Mouse (Mus musculus): Measurements from ENCODE around the gene Ccdc148. TPM values are rescaled to one million over a fixed set of nuclear protein-coding genes. Genes with fewer than 3 reads are reported as not detected.

Gene Ccdc148
- polyA plus RNA-seq, 1 experiment from 2014 or later, result 1.2 TPM

DNA sequence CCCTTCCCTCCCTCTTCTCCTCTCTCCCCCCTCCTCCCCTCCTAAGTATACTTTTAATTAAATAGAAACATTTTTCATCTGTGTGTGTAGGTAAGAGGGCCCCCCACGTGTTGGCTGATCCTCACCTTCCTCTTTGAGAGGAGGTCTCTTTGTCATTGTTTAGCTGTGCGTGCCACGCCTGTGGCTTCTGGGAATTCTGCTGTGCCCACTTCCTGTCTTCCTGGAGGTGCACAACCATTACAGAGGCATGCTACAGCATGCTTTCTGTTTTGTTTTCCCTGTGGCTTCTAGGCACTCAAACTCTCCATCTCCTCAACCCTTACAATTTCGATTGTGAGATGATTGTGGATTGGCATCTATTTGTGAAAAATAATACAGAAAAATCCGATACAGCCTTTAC lies 11.1 kb upstream of the Ccdc148 start:
- no peaks in the 10 kb centered on the region for H3K4me1 ChIP-seq (replicated peaks)
- H3K4me3 ChIP-seq, result no peak overlapping the region
- H3K27ac ChIP-seq, result no peak overlapping the region
- H3K9me3 ChIP-seq, result no peaks in the 10 kb centered on the region
- H3K27me3 ChIP-seq (ENCODE audit: insufficient read depth, poor library complexity, severe bottlenecking), result no peaks in the 10 kb centered on the region
- peaks cover 8% of the 10 kb centered on the region; the same call in 1 of the 2 replicates for H3K36me3 ChIP-seq
- no peak for DNase-seq (ENCODE audit: low spot score)
- 83% methylated on average over 5 of the region's 5 CpGs for WGBS

DNA sequence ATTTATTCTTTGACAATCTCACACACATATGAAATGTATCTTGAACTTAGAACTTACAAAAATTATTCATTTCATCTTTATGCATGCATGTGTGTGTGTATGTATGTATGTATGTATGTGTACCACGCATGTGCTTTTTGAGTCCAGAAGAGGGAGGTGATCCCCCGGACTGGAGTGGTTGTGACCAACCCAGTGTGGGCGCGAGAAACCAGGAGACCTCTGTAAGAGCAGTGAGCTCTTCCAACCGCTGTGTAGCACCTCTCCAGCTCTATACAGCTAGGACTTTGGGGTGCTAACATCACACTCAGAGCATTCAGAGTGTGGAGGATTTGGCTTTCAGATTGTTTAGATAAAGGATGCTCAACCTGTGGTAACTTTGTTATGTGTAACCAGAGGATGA lies 10.1 kb upstream of the Ccdc148 start:
- no peaks in the 10 kb centered on the region for H3K9me3 ChIP-seq
- no peaks in the 10 kb centered on the region for H3K4me1 ChIP-seq (replicated peaks)
- no peaks in the 10 kb centered on the region for H3K27me3 ChIP-seq (ENCODE audit: insufficient read depth, poor library complexity, severe bottlenecking)
- 97% methylated on average over 5 of the region's 5 CpGs for WGBS
- peaks cover 8% of the 10 kb centered on the region; the same call in 1 of the 2 replicates for H3K36me3 ChIP-seq
- no peak for DNase-seq (ENCODE audit: low spot score)
- no peak overlapping the region for H3K27ac ChIP-seq
- no peak overlapping the region for H3K4me3 ChIP-seq

DNA sequence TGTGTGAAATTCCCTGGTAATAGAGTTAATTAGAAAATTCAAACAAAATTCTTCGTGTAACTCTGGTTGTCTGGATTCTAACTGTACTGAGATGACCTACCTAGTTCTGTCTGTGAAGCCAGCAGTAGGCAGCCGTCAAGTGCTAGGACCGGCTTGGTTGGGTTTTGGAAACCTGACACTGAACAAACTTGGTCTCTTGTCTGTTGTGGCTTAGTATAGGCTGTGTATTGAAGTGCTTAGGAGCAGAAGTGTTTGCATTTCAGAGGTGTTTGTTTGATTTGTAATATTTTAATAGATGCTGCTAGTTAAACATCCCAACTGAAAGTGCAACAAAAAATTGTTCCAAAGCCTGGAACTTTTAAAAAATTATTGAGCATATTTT lies 9.7 kb upstream of the Ccdc148 start:
- 74% methylated on average over 3 of the region's 3 CpGs for WGBS
- Histone ChIP-seq H3K36me3 (peaks cover 8% of the 10 kb centered on the region; the same call in 1 of the 2 replicates), H3K4me1 (replicated peaks) (no peaks in the 10 kb centered on the region), H3K4me3 (no peak overlapping the region), H3K27me3 (ENCODE audit: insufficient read depth, poor library complexity, severe bottlenecking) (no peaks in the 10 kb centered on the region), H3K27ac (no peak overlapping the region), H3K9me3 (no peaks in the 10 kb centered on the region)
- DNase-seq (ENCODE audit: low spot score), result no peak

DNA sequence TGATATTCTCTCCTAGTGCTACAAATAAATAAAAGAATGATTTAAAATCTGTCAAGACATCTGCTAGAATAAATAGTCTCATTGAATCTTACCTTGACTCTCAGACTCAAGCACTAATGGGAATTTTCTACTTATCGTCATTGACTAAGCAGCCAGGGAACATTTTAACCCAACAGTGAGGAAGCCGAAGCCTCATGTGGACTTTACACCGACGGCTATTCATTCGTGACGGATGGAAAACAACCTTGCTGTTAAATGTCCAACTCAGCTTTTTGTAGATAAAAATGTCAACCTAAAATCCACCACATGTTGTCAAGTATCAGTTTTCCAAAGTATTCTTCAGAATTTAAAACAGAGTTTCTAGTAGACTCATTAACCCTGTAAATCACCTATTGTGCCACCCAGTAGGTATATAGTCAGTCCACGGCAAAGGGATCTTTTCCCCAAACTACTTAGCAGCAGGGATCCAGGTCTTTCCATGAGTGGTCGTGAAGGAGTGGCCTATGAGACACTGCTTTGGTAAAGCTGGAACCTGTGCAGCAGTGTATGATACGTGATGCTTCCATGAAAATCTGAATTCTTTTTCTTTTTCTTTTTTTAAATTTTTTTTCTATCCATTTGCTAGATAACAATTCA lies 9.2 kb upstream of the Ccdc148 start:
- WGBS, result 88% methylated on average over 9 of the region's 9 CpGs
- Histone ChIP-seq H3K36me3 (peaks cover 8% of the 10 kb centered on the region; the same call in 1 of the 2 replicates), H3K27ac (no peak overlapping the region), H3K4me1 (replicated peaks) (no peaks in the 10 kb centered on the region), H3K4me3 (no peak overlapping the region), H3K27me3 (ENCODE audit: insufficient read depth, poor library complexity, severe bottlenecking) (no peaks in the 10 kb centered on the region), H3K9me3 (no peaks in the 10 kb centered on the region)
- DNase-seq (ENCODE audit: low spot score), result no peak

DNA sequence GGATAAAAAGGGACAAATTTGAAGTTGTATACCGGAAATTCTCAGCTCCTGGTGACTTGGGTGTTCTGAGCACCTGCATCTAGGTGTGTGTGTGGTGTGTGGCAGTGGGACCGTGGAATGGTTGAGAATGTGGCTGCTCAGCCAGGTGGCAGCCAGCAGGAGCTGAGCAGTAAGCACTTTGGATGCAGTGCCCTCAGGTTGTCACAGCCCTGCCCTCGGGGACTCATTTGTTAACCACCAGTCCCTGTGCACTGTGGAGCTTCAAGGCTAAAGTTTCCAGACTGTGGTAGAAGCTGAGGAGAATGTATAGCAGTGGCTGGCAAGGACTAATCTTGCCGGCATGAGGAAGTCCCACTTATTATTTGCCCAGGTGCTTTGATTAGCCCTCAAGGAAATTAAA lies 7.3 kb upstream of the Ccdc148 start:
- Histone ChIP-seq H3K36me3 (peaks cover 3% of the 10 kb centered on the region; the same call in 1 of the 2 replicates), H3K27me3 (ENCODE audit: insufficient read depth, poor library complexity, severe bottlenecking) (no peaks in the 10 kb centered on the region), H3K4me3 (no peak overlapping the region), H3K27ac (no peak overlapping the region), H3K4me1 (replicated peaks) (peaks cover 9% of the 10 kb centered on the region), H3K9me3 (no peaks in the 10 kb centered on the region)
- 94% methylated on average over 4 of the region's 4 CpGs for WGBS
- no peak for DNase-seq (ENCODE audit: low spot score)

DNA sequence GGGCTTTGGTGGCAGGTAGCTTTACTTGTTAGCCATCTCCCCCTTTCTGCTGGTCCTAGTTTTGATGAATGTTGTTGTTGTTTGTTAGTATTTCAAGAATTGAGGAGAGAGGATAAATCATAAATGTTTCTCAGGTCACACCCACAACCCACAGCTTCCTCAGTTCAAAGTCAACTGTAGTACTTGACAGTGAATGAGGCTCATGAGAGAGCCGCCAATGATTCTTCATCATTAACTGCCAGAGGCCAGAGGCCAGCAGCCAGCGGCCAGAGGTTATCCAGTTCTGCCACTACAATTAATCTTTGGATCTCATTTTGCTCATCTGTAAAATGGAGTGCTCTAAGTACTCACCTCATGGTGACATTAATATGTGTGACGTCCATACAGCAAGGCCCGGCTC lies 6.5 kb upstream of the Ccdc148 start:
- Histone ChIP-seq H3K27me3 (ENCODE audit: insufficient read depth, poor library complexity, severe bottlenecking) (no peaks in the 10 kb centered on the region), H3K27ac (no peak overlapping the region)

DNA sequence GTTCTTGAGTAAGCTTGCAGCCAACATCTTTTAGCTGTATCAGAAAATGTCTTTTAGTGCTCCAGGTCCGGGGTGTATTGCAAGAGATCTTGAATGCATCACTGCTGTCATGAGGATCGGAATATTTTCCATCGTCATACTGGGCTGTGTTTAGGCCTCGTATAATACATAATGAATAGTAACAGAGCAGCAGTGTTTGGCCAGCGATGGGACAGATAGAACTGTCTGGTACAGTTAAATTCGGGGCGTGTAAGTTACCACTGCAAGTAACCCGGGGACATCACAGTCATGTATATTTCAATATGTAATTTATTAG lies 1.8 kb upstream of the Ccdc148 start:
- peaks cover 30% of the 10 kb centered on the region for H3K4me1 ChIP-seq (replicated peaks)
- no peaks in the 10 kb centered on the region for H3K9me3 ChIP-seq
- H3K4me3 ChIP-seq, result peak overlapping the region; percentile 93
- 47% methylated on average over 8 of the region's 8 CpGs for WGBS
- H3K27ac ChIP-seq, result no peak overlapping the region
- DNase-seq (ENCODE audit: low spot score), result no peak
- H3K36me3 ChIP-seq, result no peaks in the 10 kb centered on the region
- H3K27me3 ChIP-seq (ENCODE audit: insufficient read depth, poor library complexity, severe bottlenecking), result no peaks in the 10 kb centered on the region

More for the DNA sequence above, 6.5 kb upstream of the Ccdc148 start:
- H3K4me1 ChIP-seq (replicated peaks), result peaks cover 17% of the 10 kb centered on the region
- no peak for DNase-seq (ENCODE audit: low spot score)
- peaks cover 3% of the 10 kb centered on the region; the same call in 1 of the 2 replicates for H3K36me3 ChIP-seq
- WGBS, result 91% methylated on average over 4 of the region's 4 CpGs
- H3K4me3 ChIP-seq, result no peak overlapping the region
- no peaks in the 10 kb centered on the region for H3K9me3 ChIP-seq

DNA sequence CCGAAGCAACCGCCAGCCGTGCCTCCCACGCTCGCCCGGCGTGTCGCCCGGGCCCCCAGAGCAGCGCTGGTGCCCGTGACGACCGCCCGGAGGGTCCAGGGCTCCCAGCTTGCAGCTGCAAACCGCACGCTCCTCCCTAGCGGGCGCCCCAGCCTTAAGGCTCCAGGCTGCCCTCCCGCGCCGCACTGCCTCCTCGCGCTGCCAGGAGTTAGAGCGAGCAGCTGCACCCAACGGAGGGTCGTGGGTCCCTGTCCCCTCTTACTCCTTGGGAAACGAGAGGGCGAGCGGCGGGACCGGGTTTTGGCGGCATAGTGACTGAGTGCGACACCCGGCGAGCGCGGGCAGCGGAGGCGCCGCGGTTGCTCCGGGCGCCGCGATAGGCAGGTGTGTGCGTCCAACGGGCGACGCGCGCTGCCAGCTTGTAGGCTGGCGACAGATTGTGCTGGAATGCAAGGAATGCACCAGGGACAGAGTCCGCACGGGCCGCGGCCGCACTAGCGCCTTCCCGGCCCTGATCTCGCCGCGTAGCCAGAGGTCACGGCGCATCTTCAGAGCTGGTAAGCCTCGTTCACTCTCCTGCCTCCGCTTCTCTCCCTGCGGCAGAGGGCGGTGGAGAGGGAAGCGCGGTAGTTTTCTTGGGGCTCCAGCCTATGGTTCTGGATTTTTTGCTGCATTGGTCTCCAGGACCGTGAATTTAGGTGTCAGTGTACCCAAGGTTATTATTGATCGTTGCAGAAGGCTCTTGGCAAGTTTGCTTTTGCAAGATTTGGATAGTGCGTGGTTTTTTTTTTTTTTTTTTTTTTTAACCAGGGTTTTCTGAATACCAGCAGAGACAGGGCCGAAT lies 1.2 kb upstream of the Ccdc148 start:
- H3K4me1 ChIP-seq (replicated peaks), result peaks cover 30% of the 10 kb centered on the region
- H3K36me3 ChIP-seq, result no peaks in the 10 kb centered on the region
- DNase-seq (ENCODE audit: low spot score), result peak; percentile 76
- no peaks in the 10 kb centered on the region for H3K27me3 ChIP-seq (ENCODE audit: insufficient read depth, poor library complexity, severe bottlenecking)
- peak overlapping the region; percentile 95 for H3K27ac ChIP-seq
- WGBS, result under 1% methylated on average over 74 of the region's 74 CpGs
- H3K4me3 ChIP-seq, result peak overlapping the region; percentile 93
- no peaks in the 10 kb centered on the region for H3K9me3 ChIP-seq

DNA sequence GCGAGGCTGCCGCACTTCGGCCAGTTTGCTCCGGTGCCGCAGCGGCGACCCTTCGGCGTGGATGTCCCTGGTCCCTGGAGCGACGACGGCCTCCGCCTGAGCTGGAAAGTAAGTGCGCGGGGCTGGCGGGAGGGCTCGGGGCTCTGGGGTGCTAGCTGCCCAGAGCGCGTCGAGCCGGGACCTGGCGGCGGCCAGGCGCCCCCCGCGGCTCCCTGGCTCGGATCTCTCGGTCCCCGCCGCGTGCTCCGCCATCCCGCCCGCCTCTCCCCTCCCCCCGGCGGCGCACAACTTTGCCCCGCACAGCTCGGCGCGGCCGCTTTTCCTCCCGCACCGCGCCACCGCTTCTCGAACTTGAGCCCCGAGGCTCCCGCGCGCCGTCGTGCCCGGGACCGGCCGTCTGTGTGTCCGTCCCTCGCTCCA lies 548 bp upstream of the Ccdc148 start:
- Histone ChIP-seq H3K4me3 (peak overlapping the region; percentile 93), H3K4me1 (replicated peaks) (peaks cover 30% of the 10 kb centered on the region), H3K27ac (peak overlapping the region; percentile 95), H3K36me3 (no peaks in the 10 kb centered on the region), H3K27me3 (ENCODE audit: insufficient read depth, poor library complexity, severe bottlenecking) (no peaks in the 10 kb centered on the region), H3K9me3 (no peaks in the 10 kb centered on the region)
- DNase-seq (ENCODE audit: low spot score), result no peak
- WGBS, result under 1% methylated on average over 52 of the region's 58 CpGs

DNA sequence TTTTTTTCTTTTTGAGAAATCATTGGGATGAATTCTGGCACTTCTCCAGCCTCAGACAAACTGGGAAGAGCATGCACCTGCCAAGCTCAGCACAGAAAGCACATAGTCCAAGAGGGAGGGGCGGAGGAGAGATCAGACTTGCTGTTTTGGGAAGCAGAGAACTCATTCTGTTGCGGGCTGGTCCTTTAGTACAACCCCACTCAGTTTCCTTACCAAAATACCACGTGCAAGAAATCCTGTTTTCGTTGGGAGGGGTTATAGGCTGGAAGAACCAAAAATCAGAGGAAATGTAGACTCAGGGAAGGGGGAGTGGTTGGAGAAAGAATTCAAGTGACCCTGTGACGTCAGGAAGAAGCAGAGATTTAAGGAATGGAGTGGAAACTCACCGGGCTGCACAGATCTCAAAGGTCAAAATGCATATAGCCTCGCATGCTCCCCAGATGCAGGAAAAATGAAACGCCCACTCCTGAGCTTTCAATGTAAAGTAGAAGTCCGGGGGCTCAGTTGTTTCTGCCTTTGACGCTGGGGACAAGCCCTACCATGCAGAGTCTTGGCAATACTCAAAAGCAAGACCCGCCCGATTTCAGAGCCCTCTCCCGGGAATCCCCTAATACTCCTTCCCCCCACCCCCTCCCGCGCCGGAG lies 400 bp downstream of the Ccdc148 start:
- Histone ChIP-seq H3K27ac (peak overlapping the region; percentile 95), H3K4me1 (replicated peaks) (peaks cover 30% of the 10 kb centered on the region), H3K36me3 (no peaks in the 10 kb centered on the region), H3K27me3 (ENCODE audit: insufficient read depth, poor library complexity, severe bottlenecking) (no peaks in the 10 kb centered on the region), H3K9me3 (no peaks in the 10 kb centered on the region), H3K4me3 (peak overlapping the region; percentile 93)
- WGBS, result under 1% methylated on average over 16 of the region's 16 CpGs
- no peak for DNase-seq (ENCODE audit: low spot score)

DNA sequence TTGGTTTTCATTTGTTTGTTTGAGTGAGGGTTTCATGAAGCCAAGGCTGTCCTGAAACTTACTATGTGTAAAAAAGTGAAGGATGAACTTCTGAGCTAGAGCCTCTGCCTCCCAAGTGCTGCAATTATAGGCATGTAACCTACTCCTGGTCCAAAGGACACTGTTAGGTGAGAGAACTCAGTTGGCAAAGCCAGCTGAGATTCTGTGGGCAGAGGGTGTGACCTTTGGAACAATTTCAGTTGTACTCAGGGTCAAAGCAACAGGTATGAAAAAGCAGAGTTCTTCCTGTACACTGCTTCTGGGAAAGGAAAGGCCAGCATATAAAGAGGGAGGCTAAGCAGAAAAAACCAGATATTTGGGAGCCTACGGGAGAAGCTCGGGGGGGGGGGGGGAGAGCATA lies 2.4 kb downstream of the Ccdc148 start:
- 42% methylated on average over 2 of the region's 2 CpGs for WGBS
- no peak for DNase-seq (ENCODE audit: low spot score)
- no peak overlapping the region for H3K4me3 ChIP-seq
- H3K27ac ChIP-seq, result no peak overlapping the region
- H3K36me3 ChIP-seq, result no peaks in the 10 kb centered on the region
- no peaks in the 10 kb centered on the region for H3K9me3 ChIP-seq
- H3K4me1 ChIP-seq (replicated peaks), result peaks cover 24% of the 10 kb centered on the region
- no peaks in the 10 kb centered on the region for H3K27me3 ChIP-seq (ENCODE audit: insufficient read depth, poor library complexity, severe bottlenecking)

DNA sequence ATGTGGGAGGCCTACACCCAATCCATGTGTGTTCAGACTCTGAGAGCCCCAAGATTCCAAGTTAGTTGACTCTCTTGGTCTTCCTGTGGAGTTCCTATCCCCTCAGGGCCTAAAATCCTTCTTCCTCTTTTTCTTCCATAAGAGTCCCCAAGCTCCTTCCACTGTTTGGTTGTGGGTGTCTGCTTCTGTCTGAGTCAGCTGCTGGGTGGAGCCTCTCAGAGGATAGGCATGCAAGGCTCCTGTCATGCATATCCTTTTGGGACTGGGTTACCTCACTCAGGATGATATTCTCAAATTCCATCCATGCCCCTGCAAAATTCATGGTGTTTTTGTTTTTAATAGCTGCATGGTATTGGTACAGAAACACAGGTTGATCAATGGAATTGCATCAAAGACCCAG lies 5.1 kb downstream of the Ccdc148 start:
- no peak for DNase-seq (ENCODE audit: low spot score)
- Histone ChIP-seq H3K36me3 (no peaks in the 10 kb centered on the region), H3K4me1 (replicated peaks) (peaks cover 6% of the 10 kb centered on the region), H3K4me3 (no peak overlapping the region), H3K9me3 (no peaks in the 10 kb centered on the region), H3K27ac (no peak overlapping the region), H3K27me3 (ENCODE audit: insufficient read depth, poor library complexity, severe bottlenecking) (no peaks in the 10 kb centered on the region)

DNA sequence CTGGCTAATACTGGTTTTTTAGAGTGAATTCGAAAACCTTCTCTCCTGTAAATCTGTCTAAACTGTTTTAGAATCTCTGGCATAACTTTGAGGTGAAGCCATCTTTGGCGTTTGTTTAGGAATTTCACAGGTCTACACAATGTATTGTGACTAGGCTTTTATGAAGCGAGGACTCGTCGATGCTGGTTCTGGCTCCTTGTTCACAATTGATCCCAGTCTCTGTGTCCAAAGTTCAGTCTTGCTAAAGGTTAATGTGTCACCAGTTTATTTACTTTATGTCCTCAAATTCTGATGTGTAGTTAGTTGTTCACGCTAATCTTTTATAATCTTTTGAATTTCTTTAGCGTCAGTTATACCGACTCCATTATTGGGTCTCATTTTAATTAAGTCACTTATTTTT lies 29.4 kb downstream of the Ccdc148 start:
- Histone ChIP-seq H3K4me1 (replicated peaks) (no peaks in the 10 kb centered on the region; the same call in 1 of the 2 replicates), H3K4me3 (no peak overlapping the region), H3K9me3 (no peaks in the 10 kb centered on the region), H3K27ac (no peak overlapping the region), H3K36me3 (no peaks in the 10 kb centered on the region), H3K27me3 (ENCODE audit: insufficient read depth, poor library complexity, severe bottlenecking) (no peaks in the 10 kb centered on the region)
- WGBS, result 89% methylated on average over 8 of the region's 8 CpGs
- DNase-seq (ENCODE audit: low spot score), result no peak

All from hindbrain, embryonic 10.5 days (tissue).